Mouse (Mus musculus): ENCODE measurements around the gene Trpc5. TPM values are rescaled to one million over a fixed set of nuclear protein-coding genes. Genes with fewer than 3 reads are reported as not detected.

Gene Trpc5
- total RNA-seq, 2 experiments from 2014 or later = not detected

- ATAC-seq (ENCODE audit: poor library complexity, severe bottlenecking) = no peak
These were observed 350.0 kb downstream of the Trpc5 start for GRCm38 (mm10) chrX:144337938-144338337.

GRCm38 (mm10) chrX:144335332-144336015 lies 352.5 kb downstream of the Trpc5 start:
- ATAC-seq (ENCODE audit: poor library complexity, severe bottlenecking) = no peak

Other genes with a start within 250 kb of the Trpc5 start
- gene Trpc5os, start 231.6 kb downstream of the Trpc5 start, total RNA-seq (2015) = not detected in 2 replicates
- not detected in 2 replicates for gene Trpc5os, start 231.6 kb downstream of the Trpc5 start, total RNA-seq (2017)
- gene Rtl4, start 727 bp upstream of the Trpc5 start, total RNA-seq (2015) = not detected in 2 replicates
- gene Rtl4, start 727 bp upstream of the Trpc5 start, total RNA-seq (2017) = not detected in 2 replicates

Measured in megakaryocyte, adult 5-6 weeks (primary cell).